Mouse (Mus musculus) neural tube, embryonic 13.5 days (tissue): ENCODE results near the gene Lmntd1. TPM values are rescaled to one million over a fixed set of nuclear protein-coding genes. Genes with fewer than 3 reads are reported as not detected.

ENCODE experiments used
- ATAC-seq: fragments of 200-750 bp; cut with Nextera tagmentation; 2 replicates; pipeline ENCODE4 v1.8.0; 2017; ENCODE audit warnings: low read depth, mild to moderate bottlenecking, moderate TSS enrichment, moderate library complexity
- H3K27ac ChIP-seq: fragments of 300-500 bp; sonication (generic); replicated peaks from 2 replicates; pipeline ENCODE4 v1.5.1; 2015; ENCODE audit warnings: moderate library complexity, mild to moderate bottlenecking, inconsistent platforms
- H3K27me3 ChIP-seq: fragments of 300-500 bp; sonication (generic); 2 replicates; pipeline ENCODE4 v1.6.1; 2015; ENCODE audit warnings: mild to moderate bottlenecking, inconsistent platforms
- H3K36me3 ChIP-seq: fragments of 300-500 bp; sonication (generic); 2 replicates; pipeline ENCODE4 v1.6.1; 2015; ENCODE audit warnings: mild to moderate bottlenecking, inconsistent platforms
- H3K4me1 ChIP-seq: fragments of 300-500 bp; sonication (generic); replicated peaks from 2 replicates; pipeline ENCODE4 v1.6.1; 2015; ENCODE audit warnings: inconsistent platforms
- H3K4me2 ChIP-seq: fragments of 300-500 bp; sonication (generic); 2 replicates; pipeline ENCODE4 v1.6.1; 2015; ENCODE audit warnings: inconsistent platforms, mild to moderate bottlenecking, moderate library complexity
- H3K4me3 ChIP-seq: fragments of 300-500 bp; sonication (generic); 2 replicates; pipeline ENCODE4 v1.5.1; 2015; ENCODE audit warnings: mild to moderate bottlenecking, inconsistent platforms
- H3K9ac ChIP-seq: fragments of 300-500 bp; sonication (generic); 2 replicates; pipeline ENCODE4 v1.6.1; 2015; ENCODE audit warnings: moderate library complexity, mild to moderate bottlenecking, inconsistent platforms
- H3K9me3 ChIP-seq: fragments of 300-500 bp; sonication (generic); 2 replicates; pipeline ENCODE4 v1.6.1; 2016; ENCODE audit warnings: inconsistent platforms
- WGBS: fragments of 180-500 bp; shearing (Covaris S2); methylation state at CpG from one replicate; pipeline ENCODE4 v1.1.7; 2015; 5-methylcytosine and 5-hydroxymethylcytosine counted together
- polyA plus RNA-seq: library from polyadenylated mRNA; unstranded; fragments of >200 nt; fragmentation: Nextera tagmentation; extraction: Ambion mirVana; gene quantifications from 2 replicates; pipeline ENCODE4 v1.2.1, GENCODE M21; 2015

Lmntd1 gene
- polyA plus RNA-seq, 1 experiment from 2014 or later = 1.2 TPM

GRCm38 (mm10) chr6:145418856-145419255, 195.3 kb downstream of the Lmntd1 start:
- Histone ChIP-seq H3K27me3 (no peaks in the 10 kb centered on the region), H3K4me2 (no peak overlapping the region), H3K9me3 (no peaks in the 10 kb centered on the region), H3K9ac (no peak overlapping the region), H3K27ac (no peak overlapping the region), H3K4me3 (no peak overlapping the region), H3K36me3 (no peaks in the 10 kb centered on the region), H3K4me1 (no peaks in the 10 kb centered on the region)
- 91% methylated on average over 5 of the region's 5 CpGs for WGBS
- no peak for ATAC-seq

DNA sequence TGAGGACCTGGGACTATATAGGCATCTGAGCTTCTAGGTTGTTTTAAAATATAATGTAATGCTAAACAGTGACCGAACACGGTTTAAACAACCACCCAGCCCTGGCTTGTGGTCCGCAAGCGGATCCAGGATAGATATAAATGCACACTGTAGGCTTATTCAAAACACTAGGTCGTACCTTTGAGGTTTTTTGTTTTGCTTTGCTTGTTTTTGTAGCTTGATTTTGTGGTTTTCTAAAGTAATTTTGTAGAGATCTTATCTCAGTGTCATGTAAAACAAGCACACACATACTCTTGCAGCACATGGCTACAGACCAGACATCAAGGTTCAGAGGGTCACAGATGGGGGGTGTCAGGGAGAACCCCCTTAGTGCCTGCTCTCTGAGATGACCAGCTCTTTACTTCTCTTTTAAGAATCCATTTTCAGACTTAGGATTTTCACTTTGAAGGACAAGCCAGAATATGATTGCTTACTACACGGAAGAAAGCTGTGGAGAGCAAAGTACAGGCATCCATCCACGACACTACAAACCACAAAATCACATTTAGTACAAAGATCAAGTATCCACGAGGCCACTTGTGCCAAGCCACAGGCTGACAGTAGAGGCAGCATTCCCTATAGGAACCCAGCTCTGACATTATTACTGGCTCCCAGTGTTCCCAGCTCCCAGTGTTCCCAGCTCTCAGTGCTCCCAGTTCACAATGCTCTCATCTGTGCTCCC, 196.2 kb downstream of the Lmntd1 start:
- no peak overlapping the region for H3K4me2 ChIP-seq
- no peak for ATAC-seq
- no peaks in the 10 kb centered on the region for H3K36me3 ChIP-seq
- no peak overlapping the region for H3K27ac ChIP-seq
- no peak overlapping the region for H3K4me3 ChIP-seq
- H3K9me3 ChIP-seq = no peaks in the 10 kb centered on the region
- H3K9ac ChIP-seq = no peak overlapping the region
- H3K27me3 ChIP-seq = no peaks in the 10 kb centered on the region
- H3K4me1 ChIP-seq = no peaks in the 10 kb centered on the region
- 87% methylated on average over 8 of the region's 8 CpGs for WGBS

DNA sequence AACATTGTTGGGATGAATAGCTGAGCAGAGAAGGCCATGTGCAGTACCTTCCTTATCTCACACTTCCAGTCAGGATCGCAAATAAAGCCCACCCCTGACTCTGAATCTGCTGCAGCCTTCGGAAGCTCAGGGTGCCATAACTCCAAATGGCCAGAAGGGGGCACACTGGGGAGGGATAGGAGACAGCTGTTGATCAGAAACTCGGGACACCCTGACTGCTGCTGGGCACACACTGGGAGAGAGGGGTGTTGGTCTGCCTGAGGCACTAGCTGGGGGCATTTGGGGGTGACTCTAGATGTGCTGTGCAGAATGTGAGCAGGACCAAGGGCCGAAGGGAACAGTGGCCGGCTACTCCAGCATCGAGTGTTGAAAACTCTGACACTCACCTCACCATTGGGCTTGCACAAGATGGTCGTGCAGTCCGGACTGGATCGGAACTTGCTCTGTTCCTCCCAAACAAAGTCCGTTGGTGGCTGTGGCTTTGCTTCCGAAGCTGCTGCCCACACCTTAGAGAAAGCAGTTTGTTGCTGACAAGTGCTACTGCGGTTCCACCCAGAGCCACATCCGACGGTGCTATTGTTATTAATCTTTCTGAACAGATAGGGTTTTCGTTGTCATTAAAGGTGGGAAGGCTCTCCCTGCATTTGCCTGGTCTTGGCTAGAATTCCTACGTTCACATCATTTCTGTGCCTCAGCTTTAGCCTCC, 197.0 kb downstream of the Lmntd1 start:
- no peak overlapping the region for H3K4me3 ChIP-seq
- ATAC-seq = no peak
- no peaks in the 10 kb centered on the region for H3K36me3 ChIP-seq
- no peak overlapping the region for H3K27ac ChIP-seq
- H3K4me2 ChIP-seq = no peak overlapping the region
- WGBS = 76% methylated on average over 16 of the region's 16 CpGs
- H3K9ac ChIP-seq = no peak overlapping the region
- H3K9me3 ChIP-seq = no peaks in the 10 kb centered on the region
- H3K4me1 ChIP-seq = no peaks in the 10 kb centered on the region
- H3K27me3 ChIP-seq = no peaks in the 10 kb centered on the region

DNA sequence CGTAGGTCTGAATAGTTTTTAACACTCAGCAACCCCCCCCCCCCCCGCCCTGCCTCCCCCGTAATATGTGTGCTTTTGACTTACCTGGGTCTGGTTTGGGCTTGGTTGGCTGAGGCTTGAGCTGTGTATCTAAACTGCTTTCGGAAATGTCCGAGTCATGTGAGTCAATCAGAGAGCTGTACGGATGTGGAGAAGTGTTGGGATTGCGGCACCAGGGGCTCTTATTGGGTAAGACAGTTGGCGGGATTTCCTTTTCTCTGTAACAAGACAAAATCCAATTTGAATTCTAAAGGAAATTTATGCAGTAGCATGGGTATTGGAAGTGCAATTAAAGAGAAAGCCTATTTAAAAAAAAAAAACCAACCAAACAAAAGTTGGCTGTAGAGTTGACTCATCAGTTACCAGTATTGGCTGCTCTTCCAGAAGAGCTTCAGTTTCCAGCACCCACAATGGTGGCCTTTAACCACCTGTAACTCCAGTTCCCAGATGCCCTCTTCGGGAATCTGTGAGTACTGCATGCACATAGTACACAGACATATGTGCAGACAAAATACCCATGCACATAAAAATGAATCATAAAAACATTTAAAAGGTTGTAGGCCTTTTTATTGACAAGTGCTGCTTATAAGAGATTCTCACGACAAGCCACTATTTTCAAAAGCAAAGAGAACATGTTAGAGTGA, 209.6 kb downstream of the Lmntd1 start:
- no peak overlapping the region for H3K4me2 ChIP-seq
- H3K4me1 ChIP-seq = no peaks in the 10 kb centered on the region; the same call in 1 of the 2 replicates
- no peaks in the 10 kb centered on the region for H3K9me3 ChIP-seq
- no peak overlapping the region for H3K9ac ChIP-seq
- H3K27me3 ChIP-seq = no peaks in the 10 kb centered on the region
- ATAC-seq = no peak
- WGBS = 90% methylated on average over 10 of the region's 10 CpGs
- H3K36me3 ChIP-seq = no peaks in the 10 kb centered on the region
- H3K27ac ChIP-seq = no peak overlapping the region
- no peak overlapping the region for H3K4me3 ChIP-seq

GRCm38 (mm10) chr6:145401140-145401539, 213.0 kb downstream of the Lmntd1 start:
- ATAC-seq = no peak
- Histone ChIP-seq H3K4me2 (no peak overlapping the region), H3K4me3 (no peak overlapping the region), H3K36me3 (no peaks in the 10 kb centered on the region), H3K9ac (no peak overlapping the region), H3K9me3 (no peaks in the 10 kb centered on the region), H3K4me1 (no peaks in the 10 kb centered on the region; the same call in 1 of the 2 replicates), H3K27me3 (no peaks in the 10 kb centered on the region), H3K27ac (no peak overlapping the region)
- WGBS = 26% methylated on average over 4 of the region's 4 CpGs

GRCm38 (mm10) chr6:145397881-145398280, 216.2 kb downstream of the Lmntd1 start:
- ATAC-seq = no peak
- Histone ChIP-seq H3K9me3 (no peaks in the 10 kb centered on the region), H3K4me1 (no peaks in the 10 kb centered on the region; the same call in 1 of the 2 replicates), H3K4me3 (no peak overlapping the region), H3K27ac (no peak overlapping the region), H3K4me2 (no peak overlapping the region), H3K36me3 (no peaks in the 10 kb centered on the region), H3K27me3 (no peaks in the 10 kb centered on the region), H3K9ac (no peak overlapping the region)
- 92% methylated on average over 4 of the region's 4 CpGs for WGBS

DNA sequence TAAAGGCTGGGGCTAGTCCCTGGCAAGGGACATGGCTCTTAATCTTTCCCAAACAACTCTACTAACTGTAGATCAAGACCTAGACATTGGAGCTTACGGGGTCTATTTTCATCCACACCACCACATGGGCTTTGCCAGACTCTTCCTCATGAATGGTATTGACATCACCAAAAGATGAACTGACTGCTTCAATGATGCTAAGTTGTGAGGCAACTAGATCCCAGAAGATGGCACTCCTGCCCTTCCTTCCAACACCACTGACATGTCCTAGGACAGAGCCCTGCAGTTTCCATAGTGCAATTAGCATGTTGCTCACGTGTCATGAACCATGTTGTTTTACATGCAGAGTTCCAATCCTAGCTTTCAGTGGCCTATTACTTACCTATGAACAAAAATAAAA, 217.6 kb downstream of the Lmntd1 start:
- H3K4me1 ChIP-seq = no peaks in the 10 kb centered on the region; the same call in 1 of the 2 replicates
- no peak overlapping the region for H3K9ac ChIP-seq
- no peaks in the 10 kb centered on the region for H3K27me3 ChIP-seq
- 89% methylated on average over 2 of the region's 2 CpGs for WGBS
- H3K27ac ChIP-seq = no peak overlapping the region
- H3K9me3 ChIP-seq = no peaks in the 10 kb centered on the region
- no peak overlapping the region for H3K4me3 ChIP-seq
- H3K36me3 ChIP-seq = no peaks in the 10 kb centered on the region
- H3K4me2 ChIP-seq = no peak overlapping the region
- ATAC-seq = no peak

GRCm38 (mm10) chr6:145390421-145390820, 223.7 kb downstream of the Lmntd1 start:
- Histone ChIP-seq H3K27me3 (no peaks in the 10 kb centered on the region), H3K27ac (peak overlapping the region; percentile 49; the same call in 1 of the 2 replicates), H3K4me3 (no peak overlapping the region), H3K9ac (no peak overlapping the region), H3K36me3 (no peaks in the 10 kb centered on the region), H3K4me2 (no peak overlapping the region), H3K4me1 (peaks cover 10% of the 10 kb centered on the region), H3K9me3 (no peaks in the 10 kb centered on the region)
- ATAC-seq = no peak
- 84% methylated on average over 2 of the region's 2 CpGs for WGBS

GRCm38 (mm10) chr6:145389904-145390303, 224.2 kb downstream of the Lmntd1 start:
- Histone ChIP-seq H3K4me1 (peaks cover 10% of the 10 kb centered on the region), H3K27me3 (no peaks in the 10 kb centered on the region), H3K4me2 (no peak overlapping the region), H3K36me3 (no peaks in the 10 kb centered on the region), H3K27ac (peak overlapping the region; percentile 49; the same call in 1 of the 2 replicates), H3K9ac (no peak overlapping the region; the same call in 1 of the 2 replicates), H3K9me3 (no peaks in the 10 kb centered on the region), H3K4me3 (no peak overlapping the region)
- peak; percentile 47 for ATAC-seq
- 70% methylated on average over 7 of the region's 7 CpGs for WGBS

DNA sequence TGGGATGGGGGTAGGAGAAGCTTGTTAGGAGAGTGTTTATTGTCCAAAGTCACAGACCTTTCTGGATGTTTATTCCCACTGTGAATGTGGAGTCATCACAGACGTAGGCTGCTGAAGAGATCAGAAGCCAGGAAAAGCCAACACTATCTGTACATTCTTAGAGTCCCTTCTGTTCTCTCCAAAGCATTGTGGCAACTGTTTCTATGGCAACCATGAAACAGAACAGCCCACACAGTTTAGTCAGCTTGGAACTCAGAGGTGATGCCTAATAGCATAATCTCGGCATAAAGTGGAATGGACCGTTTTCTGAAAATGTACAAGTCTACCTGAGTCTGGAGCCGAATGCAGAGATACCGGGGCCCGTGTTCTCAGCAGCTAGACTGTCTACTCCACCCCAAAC, 226.7 kb downstream of the Lmntd1 start:
- Histone ChIP-seq H3K9me3 (no peaks in the 10 kb centered on the region), H3K4me2 (no peak overlapping the region), H3K27ac (no peak overlapping the region), H3K4me3 (no peak overlapping the region), H3K9ac (no peak overlapping the region), H3K27me3 (no peaks in the 10 kb centered on the region), H3K36me3 (no peaks in the 10 kb centered on the region), H3K4me1 (peaks cover 19% of the 10 kb centered on the region)
- ATAC-seq = no peak
- 69% methylated on average over 6 of the region's 6 CpGs for whole genome bisulfite sequencing

DNA sequence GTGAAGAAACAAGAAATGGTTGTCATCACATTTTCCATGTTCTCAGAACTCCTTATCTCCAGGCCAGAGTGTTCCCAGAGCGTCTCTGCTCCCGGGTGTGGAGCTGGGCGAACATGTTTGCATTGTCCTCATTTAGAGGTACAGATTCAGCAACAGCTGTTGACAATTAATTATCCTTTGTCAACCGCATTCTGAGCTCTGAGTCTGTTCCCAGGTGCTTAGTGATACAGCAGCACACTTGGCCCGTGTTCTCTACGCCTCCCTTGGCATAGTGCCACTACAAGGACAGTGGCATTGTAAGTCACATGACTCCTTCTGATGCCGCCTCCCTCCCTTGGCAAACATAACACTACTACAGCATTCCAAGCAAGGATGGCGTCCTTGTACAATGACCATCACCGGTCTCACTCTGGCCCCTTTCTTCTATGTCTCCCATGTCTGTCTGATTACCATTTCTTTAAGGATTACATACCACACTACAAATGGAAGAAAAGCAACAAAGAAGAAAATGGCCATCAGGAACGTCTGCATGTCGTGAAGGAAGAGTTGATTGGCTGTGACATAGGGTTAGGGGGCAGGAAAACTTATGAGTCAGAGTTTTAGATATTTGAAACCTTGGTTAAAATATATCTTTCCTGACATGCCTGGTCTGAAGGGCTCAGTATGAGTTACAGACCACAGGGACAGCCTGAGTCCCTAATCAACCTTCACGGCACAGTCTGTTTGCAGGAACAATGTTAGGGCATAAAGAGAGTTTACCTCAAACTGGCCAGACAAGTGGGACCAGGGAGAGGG, 231.3 kb downstream of the Lmntd1 start:
- peaks cover 56% of the 10 kb centered on the region for H3K4me1 ChIP-seq
- H3K9ac ChIP-seq = no peak overlapping the region
- no peaks in the 10 kb centered on the region for H3K27me3 ChIP-seq
- H3K4me3 ChIP-seq = no peak overlapping the region
- WGBS = 47% methylated on average over 12 of the region's 12 CpGs
- no peak for ATAC-seq
- no peak overlapping the region for H3K4me2 ChIP-seq
- no peaks in the 10 kb centered on the region for H3K36me3 ChIP-seq
- H3K9me3 ChIP-seq = no peaks in the 10 kb centered on the region
- H3K27ac ChIP-seq = peak overlapping the region; percentile 74
